Mouse (Mus musculus) natural killer cell, adult 2 months (primary cell): ENCODE measurements around the gene Olfr18.
A peak's percentile ranks its signal among the peaks of the same experiment; 100 is the strongest.
"Not testable (repeated sequence)": the region's sequence is repeated elsewhere in the genome, so short reads cannot be mapped to it uniquely, and the experiment has no call there.

Source experiments
- DNase-seq, 2 experiments: peaks; one replicate each; pipeline ENCODE4 v3.0.0; 2022; ENCODE audit warnings: low spot score in 2 of 2

The Olfr18 gene

GRCm38 (mm10) chr9:20335994-20336393 is at the start of gene Olfr18:
Gene Olfr18, minus strand, starts transcription at chr9:20336094.
- DNase-seq, result no peak

GRCm38 (mm10) chr9:20385343-20385703 is 49.4 kb upstream of the Olfr18 start:
- no peak for DNase-seq

DNA sequence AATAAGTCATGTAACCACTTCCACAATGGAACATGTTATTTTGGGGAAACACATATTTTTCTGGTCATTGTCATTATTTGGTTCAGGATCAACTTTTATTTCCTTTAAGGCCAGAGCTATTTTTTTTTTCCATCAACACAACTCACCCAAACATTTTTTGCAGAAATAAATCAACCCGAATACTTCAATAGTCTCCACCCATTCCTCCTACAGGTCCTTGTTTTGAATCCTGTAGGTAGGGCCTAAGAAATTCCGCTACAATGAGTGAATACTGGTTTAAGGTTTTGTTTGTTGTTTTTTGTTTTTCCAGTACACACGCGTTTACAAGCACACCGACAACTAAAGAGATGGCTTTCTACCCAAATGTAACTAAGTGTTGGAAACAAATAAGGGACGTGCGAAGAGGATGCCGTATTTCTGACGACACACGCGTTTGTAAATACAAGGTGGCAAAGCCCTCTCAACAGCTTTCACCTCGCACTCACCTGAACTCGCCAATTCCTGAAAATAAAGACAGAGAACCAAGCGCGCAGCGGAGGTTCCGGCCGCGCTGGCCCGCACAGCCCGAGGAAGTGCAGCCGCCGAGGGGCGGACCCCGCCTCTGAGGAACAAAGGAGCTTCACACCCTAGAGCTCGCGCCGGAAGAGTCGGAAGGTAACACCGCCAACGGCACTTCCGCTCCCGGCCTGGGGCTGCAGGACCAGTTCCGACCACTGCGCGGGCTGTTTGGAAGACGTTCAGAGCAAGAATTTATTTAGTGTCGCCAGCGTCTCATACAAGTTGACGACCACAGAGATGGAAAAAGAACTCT is 48.8 kb upstream of the Olfr18 start, which contains the start of gene Zfp560:
Zfp560 (minus strand) TSS at position 646 of the 811 bp plus-strand sequence.
- peak; percentile 83 to 88 for DNase-seq

- DNase-seq, result no peak
Measured at GRCm38 (mm10) chr9:20383659-20384058, 47.8 kb upstream of the Olfr18 start.

DNA sequence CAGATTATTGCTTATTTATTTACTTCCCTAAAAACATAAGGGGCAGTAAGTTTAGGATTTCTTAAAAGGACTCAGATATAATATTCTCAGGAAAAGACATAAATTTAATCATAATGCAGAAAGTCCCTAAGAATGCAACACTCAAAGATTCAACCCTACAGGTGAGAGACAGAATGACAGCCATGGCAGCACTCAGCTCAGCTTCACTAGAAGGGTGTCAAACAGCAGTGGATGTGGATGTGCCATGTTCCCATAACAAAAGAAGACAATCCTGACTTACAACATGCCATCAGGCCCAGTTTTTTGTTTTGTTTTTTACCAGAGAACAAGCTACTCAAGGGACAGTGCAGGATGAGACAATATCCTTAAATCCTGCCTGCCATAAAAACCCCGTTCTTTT is 38.8 kb upstream of the Olfr18 start:
- no peak for DNase-seq

DNA sequence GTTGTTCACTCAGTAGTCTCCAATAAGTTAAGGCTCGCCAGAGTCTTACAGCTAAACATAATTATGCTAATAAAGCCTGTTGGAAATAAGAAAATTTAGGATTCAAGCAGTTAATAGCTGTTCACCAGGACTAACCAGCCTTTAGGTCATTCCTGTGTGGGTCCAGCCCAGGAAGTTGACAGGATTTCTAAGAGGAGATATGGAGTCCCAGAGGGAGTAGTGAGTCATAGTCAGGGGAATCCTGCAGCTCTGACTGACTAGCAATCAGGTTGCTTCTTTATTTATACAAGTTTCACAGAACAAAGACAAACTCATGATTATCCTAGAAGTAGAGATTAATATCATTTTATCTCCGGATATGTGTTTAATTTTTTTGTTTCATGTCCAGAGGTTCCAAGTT is 31.4 kb upstream of the Olfr18 start:
- no peak for DNase-seq

- no peak for DNase-seq
Measured at GRCm38 (mm10) chr9:20348501-20348900, 12.6 kb upstream of the Olfr18 start.

- DNase-seq, result no peak
Measured at GRCm38 (mm10) chr9:20298232-20298631, 37.7 kb downstream of the Olfr18 start, which contains the start of gene Olfr873. Gene Olfr873, plus strand, starts transcription at chr9:20298532.

GRCm38 (mm10) chr9:20295562-20295961 is 40.3 kb downstream of the Olfr18 start:
- DNase-seq, result not testable (repeated sequence)

- no peak for DNase-seq
Measured at GRCm38 (mm10) chr9:20282051-20282450, 53.8 kb downstream of the Olfr18 start, which contains the start of gene Olfr39. Gene Olfr39, plus strand, starts transcription at chr9:20282351.
